Mouse (Mus musculus) heart, adult 8-10 months (tissue): ENCODE measurements around the gene 1700019D03Rik. TPM values are rescaled to one million over a fixed set of nuclear protein-coding genes. Genes with fewer than 3 reads are reported as not detected.
"Not testable (repeated sequence)": the region's sequence is repeated elsewhere in the genome, so short reads cannot be mapped to it uniquely, and the experiment has no call there.

ENCODE experiments used
- DNase-seq: peaks from one replicate; pipeline ENCODE4 v3.0.0; 2022; ENCODE audit warnings: low spot score
- total RNA-seq, 4 experiments: library from RNA; stranded (reverse); gene quantifications; 2 replicates each; pipeline ENCODE4 v1.2.4; 2022

Gene 1700019D03Rik
- total RNA-seq, 4 experiments from 2014 or later: 0.84 to 2.3 (median 0.94) TPM

DNA sequence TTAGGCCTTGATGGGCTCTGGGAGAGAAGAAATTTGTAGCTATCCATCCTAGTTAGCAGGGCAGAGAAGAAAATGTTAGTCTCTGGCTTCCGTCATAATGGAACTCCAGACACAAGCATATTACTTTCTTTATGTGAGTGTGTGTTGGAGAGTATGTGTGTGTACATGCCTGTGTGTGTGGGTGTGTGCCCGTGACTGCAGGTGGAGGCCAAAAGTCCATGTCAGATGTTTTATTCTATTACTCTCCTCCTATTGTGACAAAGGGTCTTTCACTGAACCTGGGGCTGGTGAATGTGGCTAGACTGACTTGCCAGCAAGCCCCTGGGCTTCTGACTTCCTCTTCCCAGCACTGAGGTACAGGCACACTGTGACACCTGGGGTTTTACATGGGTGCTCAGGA is 65.5 kb downstream of the 1700019D03Rik start:
- no peak for DNase-seq

DNA sequence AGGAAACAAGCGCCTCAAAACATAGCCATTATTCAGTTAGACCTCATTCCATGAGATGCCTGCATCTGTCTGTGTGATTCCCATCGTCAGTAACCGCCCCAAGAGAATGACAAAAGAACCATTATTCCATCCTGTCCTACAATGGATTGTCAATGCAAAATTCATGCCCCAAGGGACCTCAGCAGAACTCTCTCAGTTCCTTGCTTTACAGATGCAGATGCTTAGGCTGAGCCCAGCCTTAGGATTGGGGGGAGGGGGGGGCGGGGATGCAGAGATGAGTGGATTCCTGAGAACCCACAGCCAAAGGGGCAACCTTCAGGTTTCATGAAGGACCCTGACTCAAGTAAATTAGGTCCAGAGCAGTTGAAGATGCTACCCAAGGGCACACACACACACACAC is 66.4 kb downstream of the 1700019D03Rik start:
- DNase-seq: no peak

DNA sequence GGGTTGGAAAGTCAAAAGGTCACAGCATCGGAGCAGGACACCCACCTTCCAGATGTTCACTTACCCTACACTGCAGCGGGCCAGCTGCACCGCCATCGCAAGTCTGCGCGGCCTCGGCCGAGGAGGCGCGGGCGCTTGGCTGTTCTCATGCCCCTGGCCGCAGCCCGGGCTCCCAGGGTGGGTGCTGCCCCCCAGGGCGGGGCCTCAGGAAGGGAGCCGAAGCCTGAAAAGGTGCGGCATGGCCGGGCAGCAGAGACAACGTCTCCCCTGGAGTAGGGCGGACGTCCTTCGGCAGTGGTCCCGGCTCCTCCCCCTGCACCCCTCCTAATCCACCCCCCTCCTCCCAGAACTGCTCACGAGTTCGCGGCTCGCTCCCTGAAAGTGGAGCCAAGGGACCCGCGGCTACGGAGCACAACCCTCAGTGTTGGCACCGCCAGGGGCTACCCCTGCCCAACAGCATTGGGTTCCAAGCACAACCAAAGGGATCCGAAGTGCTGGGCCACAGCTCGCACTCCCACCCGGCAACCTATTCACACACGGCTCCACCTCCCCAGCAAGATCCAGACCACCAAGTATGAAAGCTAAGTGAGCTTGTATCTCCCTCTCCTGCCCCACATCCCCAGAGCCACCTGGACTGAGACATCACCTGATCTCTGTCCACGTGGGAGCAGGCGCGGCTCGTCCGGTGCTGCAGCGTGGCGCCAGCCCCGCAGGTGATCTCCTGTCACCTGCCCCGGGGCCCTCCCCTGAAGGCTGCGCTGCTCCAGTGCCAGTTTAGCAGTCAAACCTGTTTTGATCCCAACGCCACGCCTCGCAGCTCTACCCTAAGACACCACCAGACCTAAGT is 67.2 kb downstream of the 1700019D03Rik start:
- no peak for DNase-seq

DNA sequence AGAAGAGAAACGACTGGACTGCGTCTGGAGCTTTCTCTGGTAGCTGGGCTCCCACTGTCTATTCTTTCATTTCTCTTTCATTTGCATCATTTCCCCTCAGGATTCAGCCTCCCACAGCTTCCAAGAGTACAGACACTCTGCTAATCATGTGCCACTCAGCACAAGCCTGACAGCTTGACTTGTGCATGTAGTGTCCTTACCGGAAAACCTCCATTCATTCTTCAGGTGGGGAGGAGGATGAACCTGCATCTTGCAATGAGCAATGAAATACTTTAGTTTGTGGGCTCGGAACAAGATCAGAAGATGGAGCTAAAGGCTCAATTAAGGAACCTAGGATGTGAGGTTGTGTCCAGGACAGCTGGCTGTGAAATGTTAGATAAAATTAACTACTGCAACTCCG is 67.8 kb downstream of the 1700019D03Rik start:
- no peak for DNase-seq

DNA sequence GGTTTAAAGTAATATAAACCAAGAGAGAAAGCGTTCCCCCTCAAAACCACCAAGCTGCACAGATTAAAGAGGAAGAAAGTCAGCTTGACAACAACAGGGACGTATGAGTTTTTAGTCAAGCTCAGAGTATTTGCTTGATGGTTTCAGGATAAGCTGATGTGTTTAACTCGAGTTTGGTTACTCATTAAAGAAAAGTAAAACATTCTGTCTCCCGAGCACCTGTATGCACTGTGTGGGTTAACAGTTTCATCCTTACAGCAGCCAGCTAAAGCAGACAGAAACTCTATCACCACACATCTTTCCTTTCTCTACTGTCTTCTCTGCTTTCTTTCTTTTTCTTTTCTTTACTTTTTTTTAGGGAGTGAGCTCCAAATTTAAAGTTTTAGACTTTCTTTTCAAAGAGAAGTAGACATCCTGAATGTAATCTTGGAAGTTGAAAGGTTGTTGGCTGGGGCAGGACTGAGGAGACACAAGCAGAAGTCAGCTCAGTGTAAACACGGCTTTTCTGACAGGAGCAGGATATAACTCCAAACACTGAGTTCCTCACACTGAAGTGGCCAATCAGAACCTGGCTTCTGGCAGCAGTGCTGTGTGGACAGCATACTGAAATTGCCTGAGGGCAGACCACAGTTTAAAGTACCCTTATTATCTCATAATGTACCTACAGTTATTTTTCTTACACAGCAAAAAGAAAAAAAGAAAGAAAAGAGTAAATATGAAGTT is 68.7 kb downstream of the 1700019D03Rik start:
- no peak for DNase-seq

DNA sequence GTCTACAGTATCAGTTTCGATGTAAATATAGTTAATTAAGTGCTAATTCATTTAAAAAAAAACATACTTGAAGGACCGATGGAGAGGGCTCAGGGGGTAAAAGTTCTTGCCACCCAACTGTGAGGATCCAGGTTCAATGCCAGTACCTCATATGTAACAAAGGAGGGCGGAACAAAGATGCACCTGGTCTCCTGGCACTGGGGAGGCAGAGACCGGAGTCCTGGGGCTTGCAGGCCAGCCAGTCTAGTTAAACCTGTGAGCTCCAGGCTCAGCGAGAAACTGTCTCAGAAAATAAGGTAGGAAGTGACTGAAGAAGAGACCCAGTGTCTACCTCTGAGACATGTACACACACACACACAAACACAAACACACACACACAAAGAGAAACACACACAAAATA is 72.1 kb downstream of the 1700019D03Rik start:
- no peak for DNase-seq

DNA sequence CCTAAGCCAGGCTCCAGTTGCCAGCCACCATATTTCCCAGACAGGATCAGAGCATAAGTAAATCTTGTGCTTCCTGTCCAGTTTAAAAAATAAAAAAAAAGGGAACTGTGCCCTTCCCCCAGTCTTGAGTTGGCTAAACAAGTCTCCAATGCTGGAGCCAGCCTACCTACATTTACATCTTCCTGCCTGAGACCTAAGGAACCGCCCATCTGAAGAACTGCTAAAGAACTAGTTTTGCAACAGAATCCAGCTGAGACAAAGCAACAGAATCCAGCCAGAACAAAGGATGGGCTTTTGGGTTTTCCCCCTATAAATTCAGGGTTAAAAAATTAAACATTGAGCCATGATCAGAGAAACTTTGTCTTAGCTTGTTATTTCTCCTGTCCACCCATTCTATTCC is 81.0 kb downstream of the 1700019D03Rik start:
- DNase-seq: no peak

DNA sequence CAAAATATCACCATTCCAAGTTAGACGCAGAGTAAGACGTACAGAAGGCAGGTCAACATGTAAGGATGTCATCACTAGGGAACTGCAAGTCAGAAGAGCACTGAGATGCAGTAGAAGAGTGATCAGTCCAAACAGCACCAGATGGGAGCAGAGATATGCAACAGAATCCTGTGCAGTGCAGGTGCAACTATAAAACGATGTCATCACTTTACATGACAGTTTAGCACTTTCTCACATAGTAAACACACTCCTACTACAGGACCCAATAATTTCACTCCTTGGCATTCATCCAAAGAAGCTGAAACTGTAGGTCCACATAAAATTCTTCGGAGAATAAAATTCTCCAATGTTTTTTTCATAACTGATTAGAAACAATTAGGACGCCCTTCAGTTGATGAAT is 85.5 kb downstream of the 1700019D03Rik start:
- DNase-seq: no peak

DNA sequence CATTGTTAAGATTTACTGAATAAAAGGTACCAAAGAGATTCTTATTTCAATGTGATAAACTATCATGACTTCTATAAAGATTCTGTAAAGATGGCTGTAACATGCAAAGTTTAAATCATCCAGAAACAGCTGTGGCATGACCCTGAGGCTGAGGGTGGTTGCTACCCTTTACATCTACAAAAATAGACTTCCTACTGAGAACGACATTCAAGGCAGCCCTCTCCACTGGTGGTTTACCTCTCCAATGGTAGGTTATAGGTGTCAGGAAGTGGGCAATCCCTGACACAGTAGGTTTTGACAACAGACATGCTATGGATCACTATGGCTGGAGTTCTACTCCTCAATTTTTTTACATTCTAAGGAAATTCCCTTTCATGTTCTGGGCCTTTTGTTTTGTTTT is 95.5 kb downstream of the 1700019D03Rik start:
- DNase-seq: not testable (repeated sequence)

DNA sequence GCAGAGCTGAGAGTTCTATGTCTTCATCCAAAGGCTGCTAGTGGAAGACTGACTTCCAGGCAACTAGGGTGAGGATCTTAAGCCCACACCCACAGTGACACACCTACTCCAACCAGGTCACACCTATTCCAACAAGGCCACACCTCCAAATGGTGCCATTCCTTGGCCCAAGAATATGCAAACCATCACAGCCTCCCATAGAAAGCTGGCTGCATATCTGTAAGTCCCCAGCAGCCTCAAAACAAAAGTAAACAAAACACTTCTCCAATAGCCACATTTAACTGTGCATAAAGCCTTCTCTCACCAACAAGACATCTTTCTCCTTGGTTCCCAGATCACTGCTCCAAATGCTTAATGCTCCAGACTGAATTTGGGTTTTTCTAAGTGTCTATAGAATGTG is 101.1 kb downstream of the 1700019D03Rik start:
- DNase-seq: not testable (repeated sequence)

DNA sequence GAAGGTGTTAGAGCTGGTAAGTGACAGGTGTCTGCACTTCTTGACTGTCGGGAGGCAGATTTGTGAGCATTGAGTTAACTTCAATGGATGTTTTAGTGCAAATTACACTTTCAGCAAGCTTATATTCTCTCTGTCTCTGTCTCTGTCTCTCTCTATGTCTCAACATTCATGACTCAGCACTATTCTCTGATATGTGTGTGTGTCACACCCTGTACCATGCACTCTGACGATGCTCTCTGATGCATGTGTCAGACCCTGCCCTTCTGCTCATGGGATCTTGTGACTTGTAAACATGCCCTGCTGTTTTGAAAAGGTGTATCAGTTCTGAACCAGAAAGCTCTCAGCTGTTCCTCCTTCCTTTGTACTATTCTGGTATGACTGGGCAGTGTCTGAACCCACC is 103.3 kb downstream of the 1700019D03Rik start:
- no peak for DNase-seq

DNA sequence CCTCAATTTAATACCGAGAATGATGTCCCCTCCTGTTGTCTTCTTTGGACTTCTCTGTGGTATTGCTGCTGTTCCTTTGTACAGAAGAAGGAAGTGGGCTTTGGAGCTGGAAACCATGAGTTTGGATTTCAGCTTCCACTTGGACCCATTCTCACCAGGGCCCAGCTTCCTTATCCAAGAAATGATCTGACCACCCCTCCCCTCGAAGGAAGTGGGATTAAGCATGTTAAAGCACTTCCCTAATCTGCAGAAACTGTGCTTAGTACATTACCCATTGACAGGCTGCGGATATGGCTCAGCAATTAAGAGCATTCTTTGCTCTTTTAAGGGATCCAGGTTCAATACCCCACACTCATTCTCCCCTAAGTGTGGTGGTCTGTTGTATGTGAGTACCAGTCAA is 110.2 kb downstream of the 1700019D03Rik start:
- no peak for DNase-seq

DNA sequence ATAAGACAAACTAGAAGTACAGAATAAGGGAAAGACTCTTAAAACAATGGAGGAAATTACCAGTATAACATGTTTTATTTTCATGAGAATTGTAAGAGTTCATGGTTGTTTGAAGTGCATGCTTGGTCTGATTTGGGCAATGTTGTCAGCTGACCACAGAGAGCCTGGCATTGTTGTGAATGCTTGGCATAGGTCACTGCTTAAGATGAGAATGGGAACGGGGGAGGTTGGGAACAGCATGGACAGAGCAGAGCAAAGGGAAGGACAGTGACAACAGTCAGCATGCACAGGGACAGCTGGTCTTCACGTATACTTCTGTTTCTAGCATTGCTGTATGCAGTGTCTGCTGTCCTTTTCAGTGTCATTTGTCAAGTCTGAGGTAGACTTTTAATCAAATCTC is 135.8 kb downstream of the 1700019D03Rik start:
- no peak for DNase-seq

Other genes with a start within 250 kb of the 1700019D03Rik start
- 10 to 100 TPM; 11.8 to 20.0 (median 16.8) TPM for gene Inpp1, start 202.5 kb downstream of the 1700019D03Rik start, total RNA-seq
- 10 to 100 TPM; 84.4 to 94.4 (median 88.9) TPM for gene Hibch, start 175.2 kb downstream of the 1700019D03Rik start, total RNA-seq
- 1 to 10 TPM in 2 of 4 experiments, under 1 TPM in 2; 0.14 to 1.1 (median 0.64) TPM for gene Mstn, start 41.5 kb upstream of the 1700019D03Rik start, total RNA-seq
- gene 1700019A02Rik, start 167.5 kb upstream of the 1700019D03Rik start, total RNA-seq: not detected